Comparison of ENCODE assay signal across 12 mouse cellular contexts in the genomic region with DNA sequence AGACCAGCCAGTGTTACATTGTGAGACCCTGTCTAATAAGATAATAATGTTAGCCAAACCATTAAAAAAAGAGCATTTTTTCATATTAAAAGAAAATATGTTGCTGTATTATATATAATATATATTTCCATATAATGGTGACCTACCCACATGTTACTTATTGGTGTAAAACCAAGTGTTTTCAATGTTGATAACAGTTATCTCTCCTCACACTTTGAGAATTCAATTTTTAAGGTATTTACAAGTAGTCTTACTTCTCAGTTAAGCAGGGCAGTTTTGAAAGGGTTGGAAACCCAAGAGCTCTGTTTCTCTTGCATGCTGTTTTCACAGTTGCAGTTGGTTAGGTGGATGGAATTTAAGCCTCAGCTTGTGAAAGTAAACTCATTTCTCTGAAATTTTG. TPM values are rescaled to one million over a fixed set of nuclear protein-coding genes. Genes with fewer than 3 reads are reported as not detected.
A peak's percentile ranks its signal among the peaks of the same experiment; 100 is the strongest.
DNase-seq lines count a peak whose midpoint lies in the region; ATAC-seq lines count a peak whose summit lies in the region.
"Had no signal": no experiment of that assay in that cellular context is flagged by ENCODE, and none has a peak within 500 bp of the region (broad histone marks: within the 10 kb centered on the region; RNA-seq: fewer than 3 reads in every experiment).

No protein-coding gene starts in this region.

- 0 out of 2 replicates have a peak, but pooled peaks cover 2% of the 10 kb centered on the region for H3K27me3 ChIP-seq in heart, embryonic 11.5 days (ENCODE audit: control insufficient read depth, insufficient read depth, low read length)
- no peaks in the 10 kb centered on the region for H3K27me3 ChIP-seq in midbrain, embryonic 10.5 days (ENCODE audit: low read depth, poor library complexity, severe bottlenecking)
- H3K27me3 ChIP-seq in midbrain, embryonic 14.5 days (ENCODE audit: control insufficient read depth, insufficient read depth, low read length), result no peaks in the 10 kb centered on the region
- no peaks in the 10 kb centered on the region for H3K27me3 ChIP-seq in limb, embryonic 13.5 days

- no peaks in the 10 kb centered on the region; the same call in 1 of the 2 replicates for H3K4me1 ChIP-seq in heart, embryonic 11.5 days (ENCODE audit: control insufficient read depth, insufficient read depth, low read length)
- H3K4me1 ChIP-seq in midbrain, embryonic 10.5 days, result peaks cover 11% of the 10 kb centered on the region
- peaks cover 6% of the 10 kb centered on the region for H3K4me1 ChIP-seq in midbrain, embryonic 14.5 days (ENCODE audit: control insufficient read depth, insufficient read depth, low read length)
- peaks cover 16% of the 10 kb centered on the region for H3K4me1 ChIP-seq in limb, embryonic 13.5 days

- peak overlapping the region; percentile 72 for H3K4me2 ChIP-seq in heart, embryonic 11.5 days
- no peak overlapping the region; the same call in 1 of the 2 replicates for H3K4me2 ChIP-seq in midbrain, embryonic 14.5 days (ENCODE audit: low read length)
- H3K4me2 ChIP-seq in limb, embryonic 13.5 days (replicated peaks), result peak overlapping the region; percentile 79

- H3K36me3 ChIP-seq in heart, embryonic 11.5 days (ENCODE audit: control insufficient read depth, insufficient read depth, low read length), result no peaks in the 10 kb centered on the region; the same call in 1 of the 2 replicates
- H3K36me3 ChIP-seq in midbrain, embryonic 10.5 days, result 0 out of 2 replicates have a peak, but pooled peaks cover 7% of the 10 kb centered on the region
- H3K36me3 ChIP-seq in midbrain, embryonic 14.5 days (ENCODE audit: control insufficient read depth, insufficient read depth, low read length), result no peaks in the 10 kb centered on the region
- peaks cover 5% of the 10 kb centered on the region; the same call in 1 of the 2 replicates for H3K36me3 ChIP-seq in limb, embryonic 13.5 days

- no peak for DNase-seq in heart, postnatal 36 days
- no peak for DNase-seq in midbrain, embryonic 10.5 days (ENCODE audit: low spot score)
- DNase-seq in midbrain, embryonic 14.5 days, result no peak
- no peak for DNase-seq in embryo, embryonic 9.5 days (ENCODE audit: extremely low spot score)
- no peak for DNase-seq in frontal cortex, adult 2 months (ENCODE audit: extremely low spot score in 1 of 2, low spot score in 1 of 2)
- DNase-seq in adrenal gland, adult (ENCODE audit: inconsistent age in 2 of 2, low spot score in 1 of 2), result no peak
- DNase-seq: adrenal gland, adult 2 months; right cerebral cortex, postnatal 25 days had no signal

- intact Hi-C loops in heart, postnatal 36 days (cut with DNase I), result loop anchor here (2.0 to 10.0 kb wide), 3 partner anchors 42 to 682 kb away; partner anchors contain the start of genes Hsp90b1, Timp3 and Ttc41

- no peak overlapping the region for H3K27ac ChIP-seq in heart, embryonic 11.5 days (ENCODE audit: low read depth, low read length)
- H3K27ac ChIP-seq in midbrain, embryonic 10.5 days (replicated peaks), result no peak overlapping the region
- no peak overlapping the region for H3K27ac ChIP-seq in midbrain, embryonic 14.5 days (replicated peaks; ENCODE audit: low read depth, low read length)
- H3K27ac ChIP-seq in limb, embryonic 13.5 days, result no peak overlapping the region

- H3K9me3 ChIP-seq in heart, embryonic 11.5 days (replicated peaks; ENCODE audit: control insufficient read depth, low read length), result no peaks in the 10 kb centered on the region
- H3K9me3 ChIP-seq in midbrain, embryonic 10.5 days (replicated peaks), result no peaks in the 10 kb centered on the region
- no peaks in the 10 kb centered on the region for H3K9me3 ChIP-seq in midbrain, embryonic 14.5 days (ENCODE audit: control insufficient read depth, low read length)
- no peaks in the 10 kb centered on the region for H3K9me3 ChIP-seq in limb, embryonic 13.5 days

- no peak for ATAC-seq in heart, embryonic 11.5 days (replicated peaks; ENCODE audit: insufficient number of reproducible peaks, low FRiP score, low TSS enrichment)
- ATAC-seq in midbrain, embryonic 14.5 days (ENCODE audit: low FRiP score, low TSS enrichment), result no peak
- ATAC-seq in limb, embryonic 13.5 days (ENCODE audit: low FRiP score, low read depth), result no peak

- H3K9ac ChIP-seq in heart, embryonic 11.5 days (ENCODE audit: low read depth, low read length), result no peak overlapping the region
- no peak overlapping the region for H3K9ac ChIP-seq in midbrain, embryonic 14.5 days (replicated peaks; ENCODE audit: low read length)
- H3K9ac ChIP-seq in limb, embryonic 13.5 days, result no peak overlapping the region

- peak overlapping the region; percentile 87 for H3K4me3 ChIP-seq in heart, embryonic 11.5 days (ENCODE audit: low read depth, low read length)
- H3K4me3 ChIP-seq in midbrain, embryonic 10.5 days, result peak overlapping the region; percentile 86; the same call in 1 of the 2 replicates
- no peak overlapping the region for H3K4me3 ChIP-seq in midbrain, embryonic 14.5 days (replicated peaks; ENCODE audit: low read depth, low read length)
- peak overlapping the region; percentile 88; the same call in 1 of the 2 replicates for H3K4me3 ChIP-seq in limb, embryonic 13.5 days

RNA-seq across cellular contexts. Expression of gene Fbxo7, which starts 1.4 kb away (rescaled TPM):
- 25.2 and 25.5 TPM in 2 replicates for polyA plus RNA-seq in heart, embryonic 11.5 days (2014; fragmentation: Nextera tagmentation; extraction: Ambion mirVana)
- 10 to 100 TPM; 13.9 to 17.7 TPM for total RNA-seq in heart, postnatal 36 days (2021)
- polyA plus RNA-seq in midbrain, embryonic 10.5 days (2016; fragmentation: Nextera tagmentation; extraction: Ambion mirVana), result 16.2 and 16.9 TPM in 2 replicates
- 18.9 and 19.6 TPM in 2 replicates for polyA plus RNA-seq in midbrain, embryonic 14.5 days (2014; fragmentation: Nextera tagmentation; extraction: Ambion mirVana)
- 33.3 and 33.5 TPM in 2 replicates for polyA plus RNA-seq in limb, embryonic 13.5 days (2015; fragmentation: Nextera tagmentation; extraction: Ambion mirVana)
- 33.9 and 34.7 TPM in 2 replicates for polyA plus RNA-seq in frontal cortex, adult 2 months (2012; rRNA removed)

RNA-seq across cellular contexts. Expression of gene Bpifc, which starts 11.5 kb away (rescaled TPM):
- not detected in 2 replicates for polyA plus RNA-seq in heart, embryonic 11.5 days (2014; fragmentation: Nextera tagmentation; extraction: Ambion mirVana)
- not detected for total RNA-seq in heart, postnatal 36 days (2021)
- polyA plus RNA-seq in midbrain, embryonic 10.5 days (2016; fragmentation: Nextera tagmentation; extraction: Ambion mirVana), result 0.04 TPM in 1 of 2 replicates, not detected in the other
- polyA plus RNA-seq in midbrain, embryonic 14.5 days (2014; fragmentation: Nextera tagmentation; extraction: Ambion mirVana), result not detected in 2 replicates
- 0.42 and 0.47 TPM in 2 replicates for polyA plus RNA-seq in limb, embryonic 13.5 days (2015; fragmentation: Nextera tagmentation; extraction: Ambion mirVana)
- 0.12 and 0.13 TPM in 2 replicates for polyA plus RNA-seq in frontal cortex, adult 2 months (2012; rRNA removed)
- total RNA-seq: layer of hippocampus, postnatal 14 days had no signal
- polyA plus RNA-seq: C2C12 had no signal
